Mouse (Mus musculus) lung, postnatal 0 days (tissue): ENCODE measurements around the gene Lrp3. TPM values are rescaled to one million over a fixed set of nuclear protein-coding genes. Genes with fewer than 3 reads are reported as not detected.
"Not testable (repeated sequence)": the region's sequence is repeated elsewhere in the genome, so short reads cannot be mapped to it uniquely, and the experiment has no call there.

Experiments
- ATAC-seq: fragments of 200-750 bp; cut with Nextera tagmentation; 2 replicates; pipeline ENCODE4 v1.8.0; 2017; ENCODE audit warnings: moderate library complexity
- DNase-seq: peaks from one replicate; pipeline ENCODE4 v3.0.0-alpha.2; 2016; ENCODE audit warnings: low spot score
- H3K27ac ChIP-seq: fragments of 300-500 bp; sonication (generic); 2 replicates; pipeline ENCODE4 v1.5.1; 2014; ENCODE audit warnings: antibody characterized with exemption, mild to moderate bottlenecking, low read length, mixed read lengths
- H3K27me3 ChIP-seq: fragments of 300-500 bp; sonication (generic); replicated peaks from 2 replicates; pipeline ENCODE4 v1.6.1; 2014; ENCODE audit warnings: low read length, mixed read lengths; ENCODE audit not compliant: insufficient read depth
- H3K36me3 ChIP-seq: fragments of 300-500 bp; sonication (generic); 2 replicates; pipeline ENCODE4 v1.6.1; 2014; ENCODE audit warnings: low read length, mixed read lengths; ENCODE audit not compliant: insufficient read depth
- H3K4me1 ChIP-seq: fragments of 300-500 bp; sonication (generic); 2 replicates; pipeline ENCODE4 v1.6.1; 2014; ENCODE audit warnings: antibody characterized with exemption, low read depth, low read length, mixed read lengths; ENCODE audit not compliant: insufficient read depth
- H3K4me2 ChIP-seq: fragments of 300-500 bp; sonication (generic); replicated peaks from 2 replicates; pipeline ENCODE4 v1.6.1; 2014; ENCODE audit warnings: low read depth, mild to moderate bottlenecking, low read length, moderate library complexity, mixed read lengths
- H3K4me3 ChIP-seq: fragments of 300-500 bp; sonication (generic); 2 replicates; pipeline ENCODE4 v1.5.1; 2014; ENCODE audit warnings: low read depth, low read length
- H3K9ac ChIP-seq: fragments of 300-500 bp; sonication (generic); replicated peaks from 2 replicates; pipeline ENCODE4 v1.6.1; 2014; ENCODE audit warnings: low read depth, mild to moderate bottlenecking
- H3K9me3 ChIP-seq: fragments of 300-500 bp; sonication (generic); 2 replicates; pipeline ENCODE4 v1.6.1; 2016; ENCODE audit warnings: low read length, mixed read lengths
- CTCF ChIP-seq: IDR thresholded peaks from 2 replicates; pipeline ENCODE4 v1.5.1; 2016; ENCODE audit warnings: antibody characterized with exemption, mild to moderate bottlenecking
- EP300 ChIP-seq: IDR thresholded peaks from 2 replicates; pipeline ENCODE4 v1.6.1; 2016; ENCODE audit warnings: antibody characterized with exemption, mild to moderate bottlenecking, control low read depth
- WGBS: fragments of 180-500 bp; shearing (Covaris S2); extraction: QIAGEN DNeasy Blood & Tissue Kit; methylation state at CpG from one replicate; pipeline ENCODE4 v1.1.7; 2014; 5-methylcytosine and 5-hydroxymethylcytosine counted together
- polyA plus RNA-seq: library from polyadenylated mRNA; unstranded; fragments of >200 nt; fragmentation: Nextera tagmentation; extraction: Ambion mirVana; gene quantifications from 2 replicates; pipeline ENCODE4 v1.2.1, GENCODE M21; 2015

Lrp3 gene
- polyA plus RNA-seq = 6.6 and 8.5 TPM in 2 replicates

- no peaks in the 10 kb centered on the region for H3K4me1 ChIP-seq
- DNase-seq (peak; percentile 72), ATAC-seq (peak; percentile 95)
- H3K27ac ChIP-seq = no peak within 1 kb of the TSS
- no peaks in the 10 kb centered on the region for H3K36me3 ChIP-seq
- no peaks in the 10 kb centered on the region for H3K9me3 ChIP-seq
- peak within 1 kb of the TSS; percentile 57 for H3K4me3 ChIP-seq
- TF ChIP-seq EP300 (no peak), CTCF (no peak)
- peak within 1 kb of the TSS; percentile 86 for H3K4me2 ChIP-seq
- 0% methylated on average over 9 of the region's 53 CpGs for WGBS
- H3K27me3 ChIP-seq = no peaks in the 10 kb centered on the region
- peak within 1 kb of the TSS; percentile 36; the same call in 1 of the 2 replicates for H3K9ac ChIP-seq
These were observed at the start of gene Lrp3 for GRCm38 (mm10) chr7:35215225-35215624. TSS of gene Lrp3 (minus strand) at chr7:35215498.

GRCm38 (mm10) chr7:35264746-35265145, 49.4 kb upstream of the Lrp3 start:
- TF ChIP-seq CTCF (peak; percentile 79), EP300 (no peak)
- Histone ChIP-seq H3K27ac (no peak overlapping the region), H3K36me3 (no peaks in the 10 kb centered on the region), H3K4me1 (no peaks in the 10 kb centered on the region), H3K4me2 (no peak overlapping the region), H3K9me3 (no peaks in the 10 kb centered on the region), H3K4me3 (no peak overlapping the region), H3K9ac (no peak overlapping the region), H3K27me3 (no peaks in the 10 kb centered on the region)
- peak; percentile 71 for DNase-seq
- no peak for ATAC-seq
- WGBS = 10% methylated on average over 7 of the region's 7 CpGs

- H3K9me3 ChIP-seq = no peaks in the 10 kb centered on the region
- H3K36me3 ChIP-seq = no peaks in the 10 kb centered on the region
- 75% methylated on average over 15 of the region's 15 CpGs for whole genome bisulfite sequencing
- no peak overlapping the region for H3K27ac ChIP-seq
- no peak overlapping the region for H3K9ac ChIP-seq
- DNase-seq = no peak
- H3K4me1 ChIP-seq = no peaks in the 10 kb centered on the region
- ATAC-seq = no peak
- no peak overlapping the region for H3K4me2 ChIP-seq
- H3K4me3 ChIP-seq = no peak overlapping the region
- TF ChIP-seq EP300 (no peak), CTCF (no peak)
- H3K27me3 ChIP-seq = no peaks in the 10 kb centered on the region
These were observed 48.5 kb upstream of the Lrp3 start for GRCm38 (mm10) chr7:35263595-35264489.

- Histone ChIP-seq H3K9ac (no peak overlapping the region), H3K27me3 (no peaks in the 10 kb centered on the region), H3K4me1 (no peaks in the 10 kb centered on the region), H3K27ac (no peak overlapping the region), H3K9me3 (no peaks in the 10 kb centered on the region), H3K4me3 (no peak overlapping the region), H3K36me3 (no peaks in the 10 kb centered on the region), H3K4me2 (no peak overlapping the region)
- TF ChIP-seq EP300 (no peak), CTCF (peak; percentile 55)
- WGBS = 76% methylated on average over 8 of the region's 8 CpGs
- no peak for ATAC-seq
- DNase-seq = no peak
These were observed 44.1 kb upstream of the Lrp3 start for GRCm38 (mm10) chr7:35259384-35259783.

- DNase-seq = peak; percentile 18
- Histone ChIP-seq H3K27me3 (no peaks in the 10 kb centered on the region), H3K4me2 (no peak overlapping the region), H3K36me3 (no peaks in the 10 kb centered on the region), H3K9ac (no peak overlapping the region), H3K4me3 (no peak overlapping the region), H3K9me3 (no peaks in the 10 kb centered on the region), H3K4me1 (no peaks in the 10 kb centered on the region), H3K27ac (no peak overlapping the region)
- WGBS = 40% methylated on average over 7 of the region's 7 CpGs
- TF ChIP-seq EP300 (no peak), CTCF (no peak)
- ATAC-seq = peak; percentile 11; the same call in 1 of the 2 replicates
These were observed 43.0 kb upstream of the Lrp3 start for GRCm38 (mm10) chr7:35258294-35258693.

GRCm38 (mm10) chr7:35252041-35252558, 36.8 kb upstream of the Lrp3 start:
- TF ChIP-seq EP300 (no peak), CTCF (peak; percentile 56)
- DNase-seq (peak; percentile 36), ATAC-seq (peak; percentile 62)
- no peaks in the 10 kb centered on the region for H3K4me1 ChIP-seq
- H3K4me2 ChIP-seq = no peak overlapping the region; the same call in 1 of the 2 replicates
- H3K27ac ChIP-seq = no peak overlapping the region
- H3K9me3 ChIP-seq = no peaks in the 10 kb centered on the region
- no peaks in the 10 kb centered on the region for H3K36me3 ChIP-seq
- H3K4me3 ChIP-seq = no peak overlapping the region
- H3K27me3 ChIP-seq = no peaks in the 10 kb centered on the region
- WGBS = 8% methylated on average over 12 of the region's 13 CpGs
- H3K9ac ChIP-seq = no peak overlapping the region

- not testable (repeated sequence) for H3K4me3 ChIP-seq, DNase-seq, H3K27me3 ChIP-seq, H3K36me3 ChIP-seq, H3K9me3 ChIP-seq, H3K4me1 ChIP-seq, H3K9ac ChIP-seq, ATAC-seq, H3K4me2 ChIP-seq, H3K27ac ChIP-seq
- 41% methylated on average over 3 of the region's 3 CpGs for WGBS
These were observed 22.6 kb upstream of the Lrp3 start for GRCm38 (mm10) chr7:35237935-35238334.
